Mouse (Mus musculus): ENCODE measurements at regions not wholly inside any gene's neighbourhood (a gene's known extent, or its start where the extent isn't known, plus 50 kb on each side); places are given as distances from the start of the nearest gene placed in this dataset.

DNA sequence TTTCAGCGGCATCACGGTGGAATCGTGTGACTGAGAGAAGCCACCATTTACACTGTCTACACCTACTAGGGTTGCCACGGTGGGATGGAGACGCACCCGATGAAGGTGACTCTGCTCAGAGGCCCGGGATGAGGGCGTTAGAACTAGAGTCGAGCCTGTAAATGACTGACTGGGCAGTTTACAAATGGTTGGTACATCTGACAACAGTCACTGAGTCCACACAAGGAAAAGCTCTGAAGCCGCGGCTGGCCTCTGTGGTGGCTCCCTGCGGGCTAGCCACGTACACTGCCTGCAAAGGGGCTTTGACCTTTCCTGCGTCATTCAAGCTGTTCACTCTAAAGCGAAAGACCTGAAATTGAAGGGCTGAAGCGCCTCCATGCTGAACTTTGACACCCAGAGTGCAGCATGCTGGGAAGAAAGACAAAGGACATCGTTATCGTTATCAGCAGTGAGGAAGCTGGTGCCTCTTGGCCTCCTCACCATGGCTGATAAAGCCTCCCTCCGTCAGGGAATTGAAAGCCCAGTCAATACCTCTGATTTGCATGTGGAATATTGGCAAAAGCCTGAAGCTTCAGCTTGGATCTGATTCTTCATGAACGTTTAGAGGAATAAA is 462.1 kb upstream of the Arglu1 start:
- no peak for DNase-seq

DNA sequence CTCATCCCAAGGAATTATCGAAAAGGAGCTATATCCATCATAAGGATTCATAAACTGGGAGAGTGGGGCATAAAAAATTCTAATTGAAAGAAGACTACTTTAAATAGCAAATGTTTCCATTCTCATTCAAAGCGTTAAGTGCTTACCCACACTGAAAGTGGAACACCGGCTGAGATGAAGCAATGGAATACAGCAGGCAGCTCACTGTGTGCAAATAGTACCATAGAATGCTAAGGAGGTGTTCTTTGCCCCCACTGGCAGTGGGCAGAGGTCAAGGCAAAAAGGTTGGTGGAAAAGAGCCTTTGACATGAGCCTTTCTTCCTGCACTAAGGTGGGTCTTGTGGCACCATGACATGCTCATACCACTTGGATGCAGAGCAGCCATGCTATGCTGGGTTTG is 454.0 kb upstream of the Arglu1 start:
- no peak for DNase-seq

DNA sequence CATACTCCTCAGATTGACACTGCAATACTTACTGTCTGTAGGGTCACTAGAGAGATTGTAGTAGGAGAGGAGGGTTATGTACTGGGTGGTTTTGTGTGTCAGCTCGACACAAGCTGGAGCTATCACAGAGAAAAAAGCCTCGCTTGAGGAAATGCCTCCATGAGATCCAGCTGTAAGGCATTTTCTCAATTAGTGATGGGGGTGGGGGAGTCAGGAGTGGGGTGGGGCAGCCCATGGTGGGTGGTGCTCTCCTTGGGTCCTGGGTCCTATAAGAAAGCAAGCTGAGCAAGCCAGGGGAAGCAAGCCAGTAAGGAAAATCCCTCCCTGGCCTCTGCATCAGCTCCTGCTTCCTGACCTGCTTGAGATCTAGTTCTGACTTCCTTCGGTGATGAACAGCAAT is 449.5 kb upstream of the Arglu1 start:
- no peak for DNase-seq

GRCm38 (mm10) chr8:9139059-9139620 is 448.8 kb upstream of the Arglu1 start:
- no peak for DNase-seq

GRCm38 (mm10) chr8:9133758-9134157 is 443.4 kb upstream of the Arglu1 start:
- no peak for DNase-seq

- no peak for DNase-seq
Observed at GRCm38 (mm10) chr8:9132612-9133218, 442.4 kb upstream of the Arglu1 start.

DNA sequence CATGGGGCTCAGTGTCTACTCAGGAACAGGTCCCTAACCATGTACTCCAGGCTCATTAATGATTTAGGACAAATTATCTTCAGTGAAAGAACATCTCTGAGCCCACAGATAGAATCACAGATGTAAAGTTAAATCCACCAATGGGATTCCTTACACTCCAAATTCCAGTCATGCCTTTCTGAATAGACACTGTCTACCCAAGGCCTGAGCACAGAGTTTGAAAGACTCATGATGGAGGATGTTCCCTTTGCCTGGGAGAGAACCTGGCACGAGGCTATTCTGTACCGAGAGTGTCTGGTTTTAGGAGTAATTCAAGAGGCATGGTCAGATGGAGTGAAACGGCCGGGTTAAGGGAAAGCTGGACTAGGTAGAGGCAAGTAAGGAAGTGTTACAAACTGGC is 440.9 kb upstream of the Arglu1 start:
- DNase-seq: no peak

- DNase-seq: no peak
Observed at GRCm38 (mm10) chr8:9124503-9124902, 434.2 kb upstream of the Arglu1 start.

DNA sequence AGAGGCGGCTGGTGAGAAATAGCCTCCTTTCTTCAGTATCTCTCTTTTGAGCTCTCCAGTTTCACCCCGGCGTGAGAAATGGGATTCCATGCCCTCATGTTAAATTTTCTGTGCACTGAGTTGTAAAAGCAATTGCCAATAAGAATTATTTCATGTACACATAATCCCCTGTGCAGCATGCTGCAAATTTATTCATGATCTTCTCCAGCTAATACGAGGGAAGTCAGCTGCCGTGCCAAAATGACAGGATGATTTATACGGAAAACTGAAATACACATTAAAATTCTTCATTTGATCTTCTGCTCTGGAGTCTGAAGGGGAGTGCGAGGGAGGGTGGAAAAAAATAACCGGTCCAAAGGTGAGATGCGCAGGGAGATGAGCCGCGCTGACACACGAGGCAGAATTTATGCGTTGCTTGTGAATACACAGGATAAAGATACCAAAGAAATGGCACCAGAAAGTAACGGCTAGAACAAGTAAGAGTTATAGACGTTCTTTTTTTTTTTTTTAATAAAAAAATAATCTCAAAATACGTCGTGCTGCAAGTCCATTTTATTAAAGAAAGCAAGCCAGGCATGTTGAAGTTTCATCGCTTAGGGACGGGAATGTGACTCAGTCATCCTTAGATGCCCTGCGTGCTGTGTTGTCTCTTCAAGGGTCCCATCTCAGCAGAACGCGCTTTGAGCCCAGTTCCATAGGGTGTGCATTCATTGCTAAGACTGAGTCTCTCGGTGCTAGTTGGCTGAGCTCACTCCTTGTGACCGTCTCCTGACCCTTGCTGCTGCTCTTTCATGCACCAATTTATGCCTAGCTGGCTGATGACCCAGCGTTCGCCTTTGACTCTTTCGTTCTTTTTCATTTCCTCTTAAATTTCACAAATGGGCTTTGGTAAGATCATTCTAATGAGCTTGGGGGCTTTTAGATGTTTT is 427.8 kb upstream of the Arglu1 start:
- no peak for DNase-seq

GRCm38 (mm10) chr8:9095980-9096379 is 405.7 kb upstream of the Arglu1 start:
- no peak for DNase-seq

GRCm38 (mm10) chr8:9094002-9094401 is 403.7 kb upstream of the Arglu1 start:
- DNase-seq: no peak

- no peak for DNase-seq
Observed at GRCm38 (mm10) chr8:9093356-9093755, 403.0 kb upstream of the Arglu1 start.

- DNase-seq: no peak
Observed at GRCm38 (mm10) chr8:9072724-9073123, 382.4 kb upstream of the Arglu1 start.

- DNase-seq: no peak
Observed at GRCm38 (mm10) chr8:9072286-9072685, 382.0 kb upstream of the Arglu1 start.

DNA sequence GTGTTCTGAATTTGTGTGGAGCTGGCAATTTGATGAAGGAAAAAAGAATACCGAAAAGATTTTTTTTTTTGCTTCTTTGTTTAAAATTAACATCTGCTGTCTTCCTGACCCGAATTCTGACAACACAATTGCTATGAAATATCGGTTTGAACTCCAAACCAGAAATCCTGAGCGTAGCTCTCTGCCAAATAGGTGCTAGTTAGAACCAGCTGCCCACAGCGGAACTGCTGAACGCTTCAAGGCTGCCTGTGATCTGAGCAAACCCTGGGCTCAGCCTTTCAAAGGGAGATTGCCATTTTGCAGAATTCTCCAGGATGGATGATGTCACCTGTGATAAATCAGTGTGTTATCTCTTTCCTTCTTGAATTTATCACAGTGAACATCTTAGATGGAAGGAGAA is 380.6 kb upstream of the Arglu1 start:
- DNase-seq: no peak

GRCm38 (mm10) chr8:9069845-9070244 is 379.5 kb upstream of the Arglu1 start:
- DNase-seq: no peak

DNA sequence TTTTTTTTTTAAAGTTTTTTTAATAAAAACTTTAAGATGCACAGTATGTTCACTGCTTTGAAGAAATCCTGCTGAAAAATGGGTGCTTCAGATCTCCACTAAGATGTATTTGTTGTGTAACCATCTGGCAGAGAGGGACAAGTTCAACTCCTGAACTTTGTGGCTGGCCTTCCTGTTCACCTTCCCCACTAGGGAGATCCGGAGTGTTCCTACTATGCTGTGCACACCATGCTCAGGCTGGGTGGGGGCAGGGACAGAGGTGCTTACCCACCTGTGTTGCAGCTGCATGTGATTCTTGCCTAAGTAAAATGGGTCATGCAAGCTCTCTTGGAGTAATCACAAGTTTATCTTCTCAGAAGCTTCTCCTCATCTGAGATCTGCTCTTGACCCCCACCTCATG is 377.4 kb upstream of the Arglu1 start:
- no peak for DNase-seq

DNA sequence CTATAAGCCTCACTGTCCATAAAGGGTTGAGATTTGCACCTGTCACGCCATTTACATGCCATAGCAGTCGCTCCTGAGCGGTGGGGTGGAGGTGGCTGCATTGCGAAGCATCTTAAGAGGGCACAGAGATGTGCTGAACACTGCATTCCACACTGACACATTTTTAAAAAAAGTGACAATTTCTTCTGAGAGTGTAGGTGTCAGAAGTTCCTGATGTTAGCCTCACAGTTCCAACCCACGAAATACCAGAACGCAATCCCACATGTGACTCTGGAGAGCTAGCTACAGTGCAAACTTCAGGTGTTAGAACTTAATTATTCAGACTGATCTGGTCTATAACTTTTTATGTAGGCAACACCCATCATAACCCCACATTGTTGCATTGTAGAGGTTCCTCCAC is 369.8 kb upstream of the Arglu1 start:
- no peak for DNase-seq

DNA sequence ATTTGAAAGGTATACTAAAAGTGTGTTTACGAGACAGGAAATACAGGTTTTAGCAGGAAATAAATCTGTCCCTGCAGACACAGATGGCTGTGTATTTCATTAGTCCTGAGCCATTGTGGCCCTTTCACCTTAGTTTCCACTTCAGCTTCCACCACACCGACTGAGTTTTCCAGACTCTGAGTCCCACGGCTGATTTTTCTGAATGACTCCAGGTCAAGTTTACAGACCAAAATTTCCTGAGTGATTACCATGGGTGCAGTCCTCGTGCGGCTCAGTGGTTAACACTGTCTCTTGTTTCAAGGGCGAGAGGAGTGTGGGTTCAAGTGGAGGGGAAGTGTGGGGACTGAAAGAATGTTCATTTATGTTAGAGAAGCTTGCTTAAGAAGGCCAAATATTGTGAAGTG is 365.1 kb upstream of the Arglu1 start:
- DNase-seq: no peak

DNA sequence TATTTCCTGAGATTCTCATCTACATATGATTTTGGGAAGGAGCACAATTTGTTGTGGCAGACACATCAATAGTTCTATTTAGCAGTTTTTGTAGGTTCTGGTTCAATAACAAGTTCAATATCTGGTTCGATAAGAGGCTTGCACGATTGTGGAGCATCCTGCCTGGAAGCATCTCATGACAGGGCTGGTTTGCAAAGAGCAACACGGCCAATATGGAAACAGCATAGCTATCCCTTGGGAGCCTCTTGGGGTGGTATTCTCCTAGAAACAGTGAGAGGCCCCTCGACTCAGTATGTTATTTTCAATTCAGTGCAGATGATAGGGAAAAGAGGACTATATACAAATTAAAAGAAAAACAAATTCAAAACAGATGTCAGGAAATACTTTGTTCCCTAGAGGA is 364.5 kb upstream of the Arglu1 start:
- DNase-seq: no peak

- no peak for DNase-seq
Observed at GRCm38 (mm10) chr8:9051699-9052098, 361.4 kb upstream of the Arglu1 start.

GRCm38 (mm10) chr8:9050740-9051475 is 360.6 kb upstream of the Arglu1 start:
- no peak for DNase-seq

DNA sequence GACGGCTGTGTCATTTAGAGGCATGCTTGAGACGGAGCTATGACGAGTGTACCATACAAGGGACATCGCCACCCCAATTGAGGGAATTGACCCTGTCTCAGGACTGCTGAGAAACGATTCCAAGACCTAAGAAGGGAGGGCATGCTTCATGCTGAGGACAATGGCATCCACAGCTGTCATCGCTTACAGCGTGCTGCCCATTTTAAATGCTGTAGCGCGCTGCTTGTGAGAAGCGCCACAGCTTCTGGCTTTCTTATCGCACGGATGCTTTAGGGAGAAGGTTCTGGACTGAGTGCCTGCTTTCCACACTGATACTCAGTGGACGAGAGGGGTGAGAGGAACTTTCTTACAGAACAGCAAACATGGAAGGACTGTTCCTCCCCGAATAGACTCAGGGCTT is 357.8 kb upstream of the Arglu1 start:
- no peak for DNase-seq

Data from thymus, adult 18-20 months (tissue).